Mouse (Mus musculus): ENCODE results near the gene Tiam1. TPM values are rescaled to one million over a fixed set of nuclear protein-coding genes. Genes with fewer than 3 reads are reported as not detected.
"Not testable (repeated sequence)": the region's sequence is repeated elsewhere in the genome, so short reads cannot be mapped to it uniquely, and the experiment has no call there.

Tiam1 gene
- polyA plus RNA-seq, 3 experiments from 2014 or later: 31.4 to 71.7 (median 56.0) TPM

GRCm38 (mm10) chr16:90104714-90105459 is 38.7 kb downstream of the Tiam1 start:
- ATAC-seq: no peak

- no peak for ATAC-seq
Observed at GRCm38 (mm10) chr16:90103726-90104125, 39.8 kb downstream of the Tiam1 start.

- no peak for ATAC-seq
Observed at GRCm38 (mm10) chr16:90102596-90102995, 41.0 kb downstream of the Tiam1 start.

- ATAC-seq: no peak
Observed at GRCm38 (mm10) chr16:90098191-90098605, 45.4 kb downstream of the Tiam1 start.

- no peak for ATAC-seq
Observed at GRCm38 (mm10) chr16:90097769-90098168, 45.8 kb downstream of the Tiam1 start.

GRCm38 (mm10) chr16:90096011-90096410 is 47.6 kb downstream of the Tiam1 start:
- no peak for ATAC-seq

GRCm38 (mm10) chr16:90093015-90093414 is 50.6 kb downstream of the Tiam1 start:
- ATAC-seq: no peak

GRCm38 (mm10) chr16:90091906-90092305 is 51.7 kb downstream of the Tiam1 start:
- ATAC-seq: no peak

GRCm38 (mm10) chr16:90091112-90091720 is 52.4 kb downstream of the Tiam1 start:
- no peak for ATAC-seq

- no peak for ATAC-seq
Observed at GRCm38 (mm10) chr16:90090368-90090767, 53.2 kb downstream of the Tiam1 start.

- no peak for ATAC-seq
Observed at GRCm38 (mm10) chr16:90087256-90087655, 56.3 kb downstream of the Tiam1 start.

GRCm38 (mm10) chr16:90086111-90086510 is 57.5 kb downstream of the Tiam1 start:
- no peak for ATAC-seq

GRCm38 (mm10) chr16:90085580-90085979 is 58.0 kb downstream of the Tiam1 start:
- ATAC-seq: no peak

- ATAC-seq: no peak
Observed at GRCm38 (mm10) chr16:90081125-90081524, 62.4 kb downstream of the Tiam1 start.

GRCm38 (mm10) chr16:90078806-90079381 is 64.7 kb downstream of the Tiam1 start:
- ATAC-seq: no peak

GRCm38 (mm10) chr16:90073510-90073909 is 70.1 kb downstream of the Tiam1 start:
- ATAC-seq: no peak

GRCm38 (mm10) chr16:90072651-90073050 is 70.9 kb downstream of the Tiam1 start:
- peak; percentile 58 for ATAC-seq

- ATAC-seq: not testable (repeated sequence)
Observed at GRCm38 (mm10) chr16:90071125-90071524, 72.4 kb downstream of the Tiam1 start.

GRCm38 (mm10) chr16:90070104-90070503 is 73.5 kb downstream of the Tiam1 start:
- ATAC-seq: no peak

GRCm38 (mm10) chr16:90069197-90069596 is 74.4 kb downstream of the Tiam1 start:
- ATAC-seq: no peak

GRCm38 (mm10) chr16:90052905-90053519 is 90.6 kb downstream of the Tiam1 start:
- ATAC-seq: no peak

GRCm38 (mm10) chr16:90052409-90052808 is 91.2 kb downstream of the Tiam1 start:
- ATAC-seq: no peak

GRCm38 (mm10) chr16:90051051-90051450 is 92.5 kb downstream of the Tiam1 start:
- no peak for ATAC-seq
